Mouse (Mus musculus) CH12.LX (cell line): ENCODE data around the gene Sh3bp2. TPM values are rescaled to one million over a fixed set of nuclear protein-coding genes. Genes with fewer than 3 reads are reported as not detected.

Experiments
- DNase-seq: peaks from one replicate; pipeline ENCODE4 v3.0.0-alpha.2; 2013; ENCODE audit errors: extremely low read depth
- H3K27ac ChIP-seq: 2 replicates; pipeline ENCODE4 v1.5.1; 2012; ENCODE audit warnings: low read depth, mild to moderate bottlenecking, control low read depth, moderate library complexity; ENCODE audit not compliant: insufficient read depth
- H3K27me3 ChIP-seq: replicated peaks from 2 replicates; pipeline ENCODE3; 2012; ENCODE audit warnings: inconsistent platforms
- H3K36me3 ChIP-seq, 2 experiments: replicated peaks in 1 of 2; 2 replicates each; pipeline versions ENCODE3 to v1.6.1; 2012; ENCODE audit warnings: inconsistent platforms in 1 of 2, low read length in 1 of 2, mild to moderate bottlenecking in 1 of 2, mixed read lengths in 1 of 2, moderate library complexity in 1 of 2; ENCODE audit not compliant: control insufficient read depth in 1 of 2, insufficient read depth in 1 of 2
- H3K4me1 ChIP-seq, 2 experiments: 2 replicates each; pipeline ENCODE4 v1.6.1; 2012; ENCODE audit warnings: inconsistent platforms in 1 of 2, moderate library complexity in 1 of 2; ENCODE audit not compliant: insufficient read depth in 2 of 2, control insufficient read depth in 1 of 2
- H3K4me2 ChIP-seq: 2 replicates; pipeline ENCODE4 v1.6.1; 2012; ENCODE audit warnings: low read depth, mild to moderate bottlenecking, control low read depth; ENCODE audit not compliant: poor library complexity, insufficient read depth, severe bottlenecking
- H3K4me3 ChIP-seq, 3 experiments: fragments of 150-350 bp in 1 of 3; sonication (generic) in 1 of 3; replicated peaks in 1 of 3; 2 replicates each; pipeline versions ENCODE3 to v1.5.1; 2011 to 2012; ENCODE audit warnings: low read depth in 2 of 3, low read length in 2 of 3, mild to moderate bottlenecking in 2 of 3, moderate library complexity in 2 of 3, control low read depth in 1 of 3, improper control_type of control experiment in 1 of 3, inconsistent platforms in 1 of 3, mixed read lengths in 1 of 3; ENCODE audit not compliant: poor library complexity in 1 of 3
- H3K79me2 ChIP-seq: replicated peaks from 2 replicates; pipeline ENCODE4 v1.6.1; 2012; ENCODE audit warnings: mild to moderate bottlenecking, moderate library complexity; ENCODE audit not compliant: control insufficient read depth, poor library complexity, insufficient read depth, severe bottlenecking; ENCODE audit errors: extremely low read depth
- H3K9ac ChIP-seq: 2 replicates; pipeline ENCODE4 v1.6.1; 2012; ENCODE audit warnings: low read depth, mild to moderate bottlenecking, control low read depth, moderate library complexity; ENCODE audit not compliant: insufficient read depth
- H3K9me3 ChIP-seq: replicated peaks from 2 replicates; pipeline ENCODE3; 2012; ENCODE audit warnings: low read length, inconsistent platforms, mixed read lengths
- BHLHE40 ChIP-seq: IDR thresholded peaks from 2 replicates; pipeline ENCODE4 v1.6.1; 2011; ENCODE audit warnings: mild to moderate bottlenecking, low read depth, low read length, improper control_type of control experiment
- CHD1 ChIP-seq: IDR thresholded peaks from 2 replicates; pipeline ENCODE4 v1.6.1; 2012; ENCODE audit warnings: low read depth, low read length, improper control_type of control experiment, inconsistent platforms
- CHD2 ChIP-seq: IDR thresholded peaks from 2 replicates; pipeline ENCODE4 v1.6.1; 2011; ENCODE audit warnings: low read length, improper control_type of control experiment
- CTCF ChIP-seq, 2 experiments: IDR thresholded peaks in 1 of 2; conservative IDR thresholded peaks in 1 of 2; 2 replicates each; pipeline ENCODE4 v1.5.1; 2011 to 2012; ENCODE audit warnings: low read depth in 2 of 2, low read length in 2 of 2, improper control_type of control experiment in 1 of 2, inconsistent platforms in 1 of 2, mild to moderate bottlenecking in 1 of 2, moderate library complexity in 1 of 2
- E2F4 ChIP-seq: IDR thresholded peaks from 2 replicates; pipeline ENCODE4 v1.6.1; 2011; ENCODE audit warnings: low read depth, low read length, improper control_type of control experiment; ENCODE audit not compliant: insufficient replicate concordance
- ELF1 ChIP-seq: IDR thresholded peaks from 2 replicates; pipeline ENCODE4 v1.6.1; 2014; ENCODE audit warnings: low read depth, mild to moderate bottlenecking, inconsistent platforms, low read length, improper control_type of control experiment
- EP300 ChIP-seq: IDR thresholded peaks from 2 replicates; pipeline ENCODE4 v1.6.1; 2011; ENCODE audit warnings: low read length, improper control_type of control experiment
- ETS1 ChIP-seq: conservative IDR thresholded peaks from 2 replicates; pipeline ENCODE4 v1.6.1; 2012; ENCODE audit warnings: low read depth, mild to moderate bottlenecking, inconsistent platforms, low read length, improper control_type of control experiment, moderate library complexity
- IRF4 ChIP-seq: IDR thresholded peaks from 2 replicates; pipeline ENCODE4 v1.6.1; 2014; ENCODE audit warnings: low read depth, mild to moderate bottlenecking, inconsistent platforms, low read length, improper control_type of control experiment
- JUN ChIP-seq: IDR thresholded peaks from 2 replicates; pipeline ENCODE4 v1.6.1; 2011; ENCODE audit warnings: low read depth, mild to moderate bottlenecking, low read length, improper control_type of control experiment, moderate library complexity; ENCODE audit not compliant: insufficient read depth
- JUND ChIP-seq: conservative IDR thresholded peaks from 2 replicates; pipeline ENCODE4 v1.6.1; 2011; ENCODE audit warnings: low read depth, low read length, improper control_type of control experiment
- KAT2A ChIP-seq: IDR thresholded peaks from 2 replicates; pipeline ENCODE4 v1.6.1; 2012; ENCODE audit warnings: low read length, improper control_type of control experiment, inconsistent platforms; ENCODE audit not compliant: insufficient replicate concordance
- MAFK ChIP-seq: IDR thresholded peaks from 2 replicates; pipeline ENCODE4 v1.6.1; 2011; ENCODE audit warnings: low read length, improper control_type of control experiment; ENCODE audit not compliant: insufficient replicate concordance
- MAX ChIP-seq: IDR thresholded peaks from 2 replicates; pipeline ENCODE4 v1.6.1; 2011; ENCODE audit warnings: low read length, improper control_type of control experiment
- MAZ ChIP-seq: IDR thresholded peaks from 2 replicates; pipeline ENCODE4 v1.6.1; 2012; ENCODE audit warnings: low read depth, mild to moderate bottlenecking, inconsistent platforms, low read length, improper control_type of control experiment, moderate library complexity
- MEF2A ChIP-seq: IDR thresholded peaks from 2 replicates; pipeline ENCODE4 v1.6.1; 2014; ENCODE audit warnings: low read depth, mild to moderate bottlenecking, inconsistent platforms, low read length, improper control_type of control experiment, borderline replicate concordance
- MXI1 ChIP-seq: IDR thresholded peaks from 2 replicates; pipeline ENCODE4 v1.6.1; 2011; ENCODE audit warnings: mild to moderate bottlenecking, low read depth, low read length, improper control_type of control experiment
- MYC ChIP-seq: IDR thresholded peaks from 2 replicates; pipeline ENCODE4 v1.6.1; 2011; ENCODE audit warnings: low read depth, mild to moderate bottlenecking, improper control_type of control experiment, low read length
- NELFE ChIP-seq: IDR thresholded peaks from 2 replicates; pipeline ENCODE4 v1.6.1; 2011; ENCODE audit warnings: low read depth, low read length, improper control_type of control experiment
- NRF1 ChIP-seq: IDR thresholded peaks from 2 replicates; pipeline ENCODE4 v1.6.1; 2014; ENCODE audit warnings: low read depth, mild to moderate bottlenecking, inconsistent platforms, low read length, improper control_type of control experiment, moderate library complexity
- PAX5 ChIP-seq: IDR thresholded peaks from 2 replicates; pipeline ENCODE4 v1.6.1; 2012; ENCODE audit warnings: low read length, inconsistent platforms, mixed read lengths
- POLR2A ChIP-seq: IDR thresholded peaks from 2 replicates; pipeline ENCODE4 v1.6.1; 2011; ENCODE audit warnings: low read depth, mild to moderate bottlenecking, improper control_type of control experiment, low read length
- POLR2AphosphoS2 ChIP-seq: IDR thresholded peaks from 2 replicates; pipeline ENCODE4 v1.6.1; 2011; ENCODE audit warnings: low read depth, low read length, improper control_type of control experiment
- RAD21 ChIP-seq: IDR thresholded peaks from 2 replicates; pipeline ENCODE4 v1.6.1; 2011; ENCODE audit warnings: low read depth, mild to moderate bottlenecking, low read length, improper control_type of control experiment, moderate library complexity
- RCOR1 ChIP-seq: conservative IDR thresholded peaks from 2 replicates; pipeline ENCODE4 v1.6.1; 2012; ENCODE audit warnings: low read depth, mild to moderate bottlenecking, inconsistent platforms, low read length, improper control_type of control experiment
- USF1 ChIP-seq: IDR thresholded peaks from 2 replicates; pipeline ENCODE4 v1.6.1; 2014; ENCODE audit warnings: low read depth, mild to moderate bottlenecking, inconsistent platforms, low read length, improper control_type of control experiment
- USF2 ChIP-seq: conservative IDR thresholded peaks from 2 replicates; pipeline ENCODE4 v1.6.1; 2011; ENCODE audit warnings: low read depth, low read length, improper control_type of control experiment
- ZC3H11A ChIP-seq: IDR thresholded peaks from 2 replicates; pipeline ENCODE4 v1.6.1; 2012; ENCODE audit warnings: low read depth, mild to moderate bottlenecking, inconsistent platforms, low read length, improper control_type of control experiment
- ZKSCAN1 ChIP-seq: IDR thresholded peaks from 2 replicates; pipeline ENCODE4 v1.6.1; 2012; ENCODE audit warnings: low read depth, inconsistent platforms, low read length, improper control_type of control experiment, borderline replicate concordance
- ZNF384 ChIP-seq: IDR thresholded peaks from 2 replicates; pipeline ENCODE4 v1.6.1; 2012; ENCODE audit warnings: low read depth, low read length, improper control_type of control experiment, inconsistent platforms
- dilution Hi-C: fragments of 300-500 bp; cut with MboI; formaldehyde crosslinking; loops from 2 replicates; pipeline ENCODE4 v1.14.3; 2020; ENCODE audit warnings: low sequenced_read_pairs; ENCODE audit not compliant: extremely low pct_unique_long_range_greater_than_20kb, extremely low pct_ligation_motif_present
- in situ Hi-C: fragments of 300-500 bp; cut with MboI; formaldehyde crosslinking; loops from 3 replicates; pipeline ENCODE4 v1.14.3; 2019; ENCODE audit warnings: low sequenced_read_pairs, low pct_ligation_motif_present, low pct_unique_long_range_greater_than_20kb, mixed read lengths
- polyA plus RNA-seq: library from polyadenylated mRNA; unstranded; fragments of >175 nt; gene quantifications from 2 replicates; pipeline ENCODE4 v1.2.1, GENCODE M21; 2012; ENCODE audit warnings: low read depth; ENCODE audit not compliant: insufficient read length
- total RNA-seq, 2 experiments: library from RNA; depleted of rRNA; stranded (reverse); fragments of 300-350 nt in 1 of 2; fragments of >200 nt in 1 of 2; gene quantifications; 2 replicates each; pipeline ENCODE4 v1.2.3; 2012 to 2014

The Sh3bp2 gene
- total and polyA plus RNA-seq, 3 experiments, result 5.8 to 10.5 (median 7.3) TPM

DNA sequence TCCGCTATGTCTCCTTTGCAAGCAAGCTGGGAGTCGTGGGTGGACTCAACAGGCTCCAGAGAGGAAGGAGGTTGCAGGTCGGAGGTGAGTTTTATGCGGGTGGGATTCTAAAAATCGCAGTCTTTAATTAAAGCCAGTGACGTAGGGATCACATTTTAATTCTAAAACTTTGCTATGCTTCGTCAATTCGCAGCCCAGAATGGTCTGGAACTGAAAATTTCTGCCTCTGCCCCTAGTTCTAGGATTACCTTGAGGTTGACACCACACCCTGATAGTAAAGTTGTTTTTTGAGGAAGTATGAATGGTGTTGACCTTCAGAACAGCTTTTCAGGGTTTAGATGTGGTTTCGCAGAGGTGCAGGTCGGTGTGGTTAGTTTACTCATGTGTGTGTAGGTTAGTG lies 49.1 kb downstream of the Sh3bp2 start (continued):
- TF ChIP-seq NELFE, result no peak

DNA sequence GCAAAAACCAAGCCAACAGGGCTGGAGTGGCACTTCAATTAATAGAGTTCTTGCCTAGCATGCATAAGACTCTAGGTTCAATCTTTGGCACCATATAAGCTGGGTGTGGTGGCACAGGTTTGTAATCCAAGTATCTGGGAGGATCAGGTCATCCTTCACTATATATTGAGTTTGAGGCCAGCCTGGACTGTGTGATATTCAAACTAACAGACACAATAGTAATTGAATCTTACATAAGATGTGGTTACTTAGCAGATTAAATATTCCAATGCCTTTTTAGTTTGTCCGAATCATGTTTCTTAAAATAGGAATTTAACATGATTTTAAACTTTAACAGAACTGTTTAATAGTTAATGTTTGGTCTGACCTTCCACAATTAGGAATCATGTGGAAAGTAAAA lies 50.6 kb downstream of the Sh3bp2 start:
- Histone ChIP-seq H3K9ac (no peak overlapping the region), H3K36me3 (peaks cover 0 to 4% of the 10 kb centered on the region in 2 experiments), H3K4me3 (no peak overlapping the region), H3K4me1 (peaks cover 4 to 15% of the 10 kb centered on the region in 2 experiments), H3K9me3 (no peaks in the 10 kb centered on the region), H3K27ac (no peak overlapping the region), H3K4me2 (no peak overlapping the region), H3K79me2 (peaks cover 10% of the 10 kb centered on the region), H3K27me3 (no peaks in the 10 kb centered on the region)
- in situ Hi-C loops, result no loop called here
- dilution Hi-C loops, result no loop called here
- no peak for DNase-seq
- TF ChIP-seq MAX, result no peak
- TF ChIP-seq MYC, result no peak
- no peak for TF ChIP-seq KAT2A
- no peak for TF ChIP-seq EP300
- no peak for TF ChIP-seq ZC3H11A
- no peak for TF ChIP-seq ZNF384
- no peak for TF ChIP-seq ELF1
- TF ChIP-seq JUND, result no peak
- TF ChIP-seq USF1, result no peak
- TF ChIP-seq MAFK, result no peak
- TF ChIP-seq POLR2A, result no peak
- TF ChIP-seq NELFE, result no peak
- TF ChIP-seq ETS1, result no peak
- TF ChIP-seq JUN, result no peak
- no peak for TF ChIP-seq BHLHE40
- no peak for TF ChIP-seq CHD1
- TF ChIP-seq MEF2A, result no peak
- TF ChIP-seq IRF4, result no peak
- no peak for TF ChIP-seq NRF1

DNA sequence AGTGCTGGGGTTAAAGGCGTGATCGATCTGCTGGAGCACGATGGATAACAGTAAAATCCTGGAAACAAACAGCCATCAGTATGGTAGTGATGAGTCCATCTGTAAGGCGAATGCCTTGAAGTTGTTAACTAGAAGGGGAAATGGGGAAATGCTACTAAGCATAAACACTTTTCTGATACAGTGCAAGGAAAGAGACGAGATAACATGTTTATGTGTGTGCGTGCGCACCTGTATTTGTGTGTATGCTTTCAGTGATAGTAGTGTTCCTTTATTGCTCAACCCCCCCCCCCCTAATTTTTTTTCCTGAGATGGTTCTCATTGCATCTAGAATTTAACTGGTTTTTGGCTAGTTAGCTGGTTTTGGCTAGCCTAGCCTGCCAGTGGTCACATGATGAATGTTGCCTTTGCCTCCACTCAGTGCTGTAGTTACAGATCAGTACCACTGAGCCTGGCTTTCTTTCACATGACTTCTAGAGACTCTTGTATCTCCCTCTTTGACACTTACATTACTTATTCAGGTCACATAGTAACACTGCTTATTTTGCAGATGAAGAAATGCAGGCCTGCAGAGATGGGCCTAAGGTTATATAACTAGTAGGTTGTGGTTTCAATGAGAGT lies 52.5 kb downstream of the Sh3bp2 start:
- Histone ChIP-seq H3K27ac (no peak overlapping the region), H3K4me2 (no peak overlapping the region), H3K9ac (no peak overlapping the region), H3K4me1 (peaks cover 4 to 11% of the 10 kb centered on the region in 2 experiments), H3K79me2 (peaks cover 10% of the 10 kb centered on the region), H3K4me3 (no peak overlapping the region), H3K27me3 (no peaks in the 10 kb centered on the region), H3K36me3 (peaks cover 0 to 5% of the 10 kb centered on the region in 2 experiments), H3K9me3 (no peaks in the 10 kb centered on the region)
- no peak for DNase-seq
- in situ Hi-C loops, result no loop called here
- dilution Hi-C loops, result no loop called here
- TF ChIP-seq MXI1 (no peak), MEF2A (no peak), POLR2A (no peak), PAX5 (no peak), JUND (no peak), EP300 (no peak), NELFE (no peak), CHD1 (no peak), BHLHE40 (no peak), E2F4 (no peak), POLR2AphosphoS2 (no peak), ZKSCAN1 (no peak), RAD21 (no peak), USF2 (no peak), RCOR1 (no peak), CTCF (conservative IDR thresholded peaks at IDR 0.05 in 1 of 2, IDR thresholded peaks at IDR 0.05 in 1 of 2; ENCODE audit: low read depth in 2 of 2, low read length in 2 of 2) (no peak), MAZ (no peak), CHD2 (no peak)
